Comparison of ENCODE assay signal across 15 mouse cellular contexts in genomic region chr6:120798019-120798418, GRCm38 (mm10). TPM values are rescaled to one million over a fixed set of nuclear protein-coding genes. Genes with fewer than 3 reads are reported as not detected.
DNase-seq lines count a peak whose midpoint lies in the region; ATAC-seq and TF ChIP-seq lines count a peak whose summit lies in the region.
"Had no signal": no experiment of that assay in that cellular context is flagged by ENCODE, and none has a peak within 500 bp of the region (broad histone marks: within the 10 kb centered on the region; RNA-seq: fewer than 3 reads in every experiment).

No protein-coding gene starts in this region.

- ATAC-seq in cerebellum, adult (ENCODE audit: insufficient number of reproducible peaks, low FRiP score, low TSS enrichment): peak; percentile 50
- peak; percentile 33 for ATAC-seq in lung, postnatal 0 days
- peak; percentile 72 for ATAC-seq in stomach, embryonic 15.5 days (ENCODE audit: insufficient read depth, low FRiP score, low read depth)
- ATAC-seq: forebrain, postnatal 0 days; midbrain, embryonic 13.5 days had no signal

- DNase-seq in cerebellum, postnatal 14 days: no peak
- peak; percentile 36 for DNase-seq in lung, postnatal 0 days (ENCODE audit: low spot score)
- no peak for DNase-seq in lung, postnatal 4 days
- DNase-seq in cerebellum, adult 8-10 months: peak; percentile 19
- no peak for DNase-seq in gastrocnemius, postnatal 10 days
- DNase-seq in heart, adult 18-20 months: no peak
- DNase-seq: forebrain, postnatal 0 days; heart, postnatal 10 days; kidney, postnatal 4 days; lung, adult 2 months had no signal

- H3K4me2 ChIP-seq in lung, postnatal 0 days (replicated peaks; ENCODE audit: low read depth, low read length): no peak overlapping the region
- H3K4me2 ChIP-seq in stomach, embryonic 15.5 days: no peak overlapping the region
- H3K4me2 ChIP-seq: limb, embryonic 12.5 days; midbrain, embryonic 13.5 days; neural tube, embryonic 13.5 days had no signal

- no peak for TF ChIP-seq EP300 in lung, postnatal 0 days (IDR thresholded peaks at IDR 0.05)

- H3K9ac ChIP-seq in lung, postnatal 0 days (replicated peaks; ENCODE audit: low read depth): no peak overlapping the region
- H3K9ac ChIP-seq in stomach, embryonic 15.5 days: no peak overlapping the region
- H3K9ac ChIP-seq: forebrain, postnatal 0 days; limb, embryonic 12.5 days; midbrain, embryonic 13.5 days; neural tube, embryonic 13.5 days had no signal

- H3K27me3 ChIP-seq in lung, postnatal 0 days (replicated peaks; ENCODE audit: insufficient read depth, low read length): no peaks in the 10 kb centered on the region
- H3K27me3 ChIP-seq in stomach, embryonic 15.5 days (replicated peaks): no peaks in the 10 kb centered on the region
- H3K27me3 ChIP-seq: limb, embryonic 12.5 days; midbrain, embryonic 13.5 days; neural tube, embryonic 13.5 days had no signal

- no peak overlapping the region for H3K27ac ChIP-seq in lung, postnatal 0 days (ENCODE audit: low read length)
- peak overlapping the region; percentile 77 for H3K27ac ChIP-seq in stomach, embryonic 15.5 days
- H3K27ac ChIP-seq: limb, embryonic 12.5 days; midbrain, embryonic 13.5 days; neural tube, embryonic 13.5 days had no signal

- no peaks in the 10 kb centered on the region for H3K4me1 ChIP-seq in lung, postnatal 0 days (ENCODE audit: insufficient read depth, low read depth, low read length)
- H3K4me1 ChIP-seq in stomach, embryonic 15.5 days: no peaks in the 10 kb centered on the region
- H3K4me1 ChIP-seq: limb, embryonic 12.5 days; midbrain, embryonic 13.5 days; neural tube, embryonic 13.5 days had no signal

- peaks cover 60% of the 10 kb centered on the region for H3K36me3 ChIP-seq in lung, postnatal 0 days (ENCODE audit: insufficient read depth, low read length)
- H3K36me3 ChIP-seq in stomach, embryonic 15.5 days: peaks cover 62% of the 10 kb centered on the region

- TF ChIP-seq CTCF in lung, postnatal 0 days (IDR thresholded peaks at IDR 0.05): no peak

- 87% methylated on average over 7 of the region's 7 CpGs for WGBS in lung, postnatal 0 days
- WGBS in stomach, embryonic 15.5 days: 84% methylated on average over 7 of the region's 7 CpGs

- no peaks in the 10 kb centered on the region for H3K9me3 ChIP-seq in lung, postnatal 0 days (ENCODE audit: low read length)
- H3K9me3 ChIP-seq in stomach, embryonic 15.5 days: no peaks in the 10 kb centered on the region
- H3K9me3 ChIP-seq: limb, embryonic 12.5 days; midbrain, embryonic 13.5 days; neural tube, embryonic 13.5 days had no signal

- no peak overlapping the region for H3K4me3 ChIP-seq in lung, postnatal 0 days (ENCODE audit: low read depth, low read length)
- no peak overlapping the region for H3K4me3 ChIP-seq in stomach, embryonic 15.5 days (replicated peaks)
- H3K4me3 ChIP-seq: limb, embryonic 12.5 days; midbrain, embryonic 13.5 days; neural tube, embryonic 13.5 days had no signal

RNA-seq across cellular contexts. Expression of gene Atp6v1e1, which starts 24.6 kb away (rescaled TPM):
- polyA plus RNA-seq in lung, postnatal 0 days (2015; fragmentation: Nextera tagmentation; extraction: Ambion mirVana): 177 and 187 TPM in 2 replicates
- polyA plus RNA-seq in stomach, embryonic 15.5 days (2015; fragmentation: Nextera tagmentation; extraction: Ambion mirVana): 133 and 134 TPM in 2 replicates
- total RNA-seq in gastrocnemius, postnatal 10 days (2021): 100 to 1,000 TPM; 133 to 145 TPM
- total RNA-seq in heart, adult 18-20 months (2021): 100 to 1,000 TPM; 168 to 174 TPM

RNA-seq across cellular contexts. Expression of gene Slc25a18, which starts 24.6 kb away (rescaled TPM):
- 0.45 and 0.56 TPM in 2 replicates for polyA plus RNA-seq in lung, postnatal 0 days (2015; fragmentation: Nextera tagmentation; extraction: Ambion mirVana)
- polyA plus RNA-seq in stomach, embryonic 15.5 days (2015; fragmentation: Nextera tagmentation; extraction: Ambion mirVana): 0.09 TPM in 2 replicates
- under 1 TPM; 0.23 to 0.33 TPM for total RNA-seq in gastrocnemius, postnatal 10 days (2021)
- under 1 TPM in 1 of 2 experiments, not detected in 1; 0.21 TPM for total RNA-seq in heart, adult 18-20 months (2021)
- polyA plus RNA-seq: limb, embryonic 12.5 days had no signal

RNA-seq across cellular contexts. Expression of gene Bcl2l13, which starts 38.0 kb away (rescaled TPM):
- polyA plus RNA-seq in lung, postnatal 0 days (2015; fragmentation: Nextera tagmentation; extraction: Ambion mirVana): 12.3 and 14.0 TPM in 2 replicates
- polyA plus RNA-seq in stomach, embryonic 15.5 days (2015; fragmentation: Nextera tagmentation; extraction: Ambion mirVana): 26.8 and 28.8 TPM in 2 replicates
- 10 to 100 TPM; 45.6 to 50.8 TPM for total RNA-seq in gastrocnemius, postnatal 10 days (2021)
- total RNA-seq in heart, adult 18-20 months (2021): 10 to 100 TPM; 78.0 to 86.7 TPM

Comparison
In these comparisons a context has a peak if more than half of its experiments do, and no peak if none do; other contexts are left out.
1. DNase-seq: peak in lung, postnatal 0 days (single experiment) and cerebellum, adult 8-10 months (single experiment); none in cerebellum, postnatal 14 days (0 of 2), lung, postnatal 4 days (0 of 2), gastrocnemius, postnatal 10 days (single experiment) and heart, adult 18-20 months (0 of 2).
2. Peak in every context shown above with its lines, with median percentiles within 50 percentile points of each other: ATAC-seq.